Mouse (Mus musculus): ENCODE results near the gene Ap1ar.

Gene Ap1ar

DNA sequence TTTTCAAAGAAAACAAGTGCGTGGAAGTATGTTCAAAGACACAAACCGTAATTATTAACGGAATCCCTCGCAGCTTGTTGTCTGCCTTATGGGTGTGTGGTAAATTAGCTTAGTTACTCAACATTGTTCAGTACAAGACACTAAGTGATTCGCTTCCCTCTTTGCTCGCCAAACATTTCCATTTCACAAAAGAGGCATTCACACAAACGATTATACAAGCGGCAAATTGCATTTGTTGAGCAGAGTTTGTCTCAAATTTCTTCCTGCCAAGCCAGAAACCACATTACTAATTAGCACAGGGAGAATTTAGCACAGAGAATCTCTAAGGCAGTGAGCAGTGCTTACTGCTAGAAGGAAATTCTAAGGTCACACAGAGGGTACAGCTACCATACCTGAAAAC is 4.6 kb upstream of the Ap1ar start:
- no peak for DNase-seq (ENCODE audit: low read depth, low spot score)

DNA sequence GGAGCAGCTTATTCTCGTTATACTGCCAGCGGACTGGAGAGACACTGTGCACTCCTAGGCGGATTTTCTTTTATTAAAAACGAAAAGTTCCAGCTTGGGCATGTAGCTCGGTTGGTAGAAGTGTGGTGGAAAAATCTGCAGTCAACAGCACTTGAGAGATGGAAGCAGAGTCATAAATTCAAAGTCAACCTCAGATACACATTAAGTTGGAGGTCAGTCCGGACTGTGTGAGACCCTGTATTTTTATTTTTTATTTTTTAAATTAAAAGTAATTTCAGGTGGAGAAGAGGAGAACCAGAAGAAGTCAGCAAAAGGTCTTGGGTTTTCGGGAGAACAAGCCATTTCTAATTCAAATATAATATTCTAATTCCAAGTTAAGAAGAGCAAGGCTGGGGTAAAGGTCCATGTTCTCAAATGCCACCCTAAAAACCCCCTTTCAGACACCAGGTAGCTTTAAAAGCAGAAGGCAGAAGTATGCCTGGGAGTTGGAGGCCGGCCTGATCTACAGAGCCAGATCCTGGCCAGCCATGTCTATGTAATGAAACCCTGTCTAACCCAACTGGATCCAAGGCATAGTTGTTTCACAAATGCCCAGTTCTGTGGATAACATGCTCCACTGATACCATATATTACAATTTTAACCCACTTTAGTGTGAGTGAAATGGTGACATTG is 785 bp upstream of the Ap1ar start:
- no peak for DNase-seq (ENCODE audit: low read depth, low spot score)

DNA sequence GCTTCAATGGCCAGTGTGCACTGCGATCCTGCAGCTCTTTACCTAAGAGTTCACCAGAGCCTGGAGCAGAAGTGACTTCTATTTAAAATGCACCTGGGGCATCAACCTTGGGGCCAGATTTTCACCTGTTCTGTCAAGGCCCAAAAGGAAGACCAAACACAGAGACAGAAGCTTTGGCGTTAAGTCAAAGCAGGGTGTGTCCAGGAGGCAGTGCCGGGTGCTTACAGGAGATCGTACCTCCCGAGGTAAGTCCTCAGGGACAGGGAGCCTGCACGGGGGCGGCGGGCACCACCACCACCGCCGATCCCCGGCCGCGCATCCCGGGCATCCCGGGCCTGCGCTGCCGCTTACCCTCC is 547 bp downstream of the Ap1ar start:
- DNase-seq (ENCODE audit: low read depth, low spot score): no peak

DNA sequence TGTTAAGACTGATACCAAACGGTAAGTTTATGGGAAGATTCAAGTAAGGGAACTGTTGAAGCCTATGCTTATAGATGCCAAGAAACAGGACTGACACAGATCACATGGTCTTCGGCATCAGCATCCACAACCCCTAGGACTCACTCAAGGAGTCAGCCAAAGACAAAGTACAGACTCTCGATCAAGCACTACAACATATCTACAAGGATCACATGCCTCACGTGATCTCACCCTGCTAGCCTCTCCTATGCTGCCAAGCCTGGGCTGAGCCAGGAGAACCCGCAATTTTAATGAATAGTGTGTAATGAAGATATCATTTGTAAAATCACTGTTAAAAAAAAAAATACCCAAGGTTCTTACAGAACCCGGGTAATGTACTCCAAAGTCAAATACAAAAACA is 1.7 kb downstream of the Ap1ar start:
- no peak for DNase-seq (ENCODE audit: low read depth, low spot score)

DNA sequence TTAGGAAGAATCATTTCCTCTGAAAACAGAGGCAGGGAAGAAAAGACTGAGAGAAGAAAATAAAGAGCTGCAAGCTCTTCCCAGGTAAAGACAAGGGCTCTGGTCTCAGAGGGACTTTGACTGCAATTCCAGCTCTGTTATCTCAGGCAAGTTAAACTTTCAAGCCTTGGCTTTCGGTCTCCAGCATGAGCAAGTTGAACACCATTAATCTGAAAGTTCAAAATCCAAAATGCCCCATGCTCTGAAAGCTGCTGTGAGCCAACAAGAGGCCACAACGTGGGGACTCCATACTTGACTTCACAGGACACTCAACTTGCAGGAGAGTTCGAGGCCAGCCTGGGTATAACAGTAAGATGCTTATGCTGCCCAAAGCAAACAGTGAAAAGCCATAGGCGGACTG is 3.3 kb downstream of the Ap1ar start:
- no peak for DNase-seq (ENCODE audit: low read depth, low spot score)

DNA sequence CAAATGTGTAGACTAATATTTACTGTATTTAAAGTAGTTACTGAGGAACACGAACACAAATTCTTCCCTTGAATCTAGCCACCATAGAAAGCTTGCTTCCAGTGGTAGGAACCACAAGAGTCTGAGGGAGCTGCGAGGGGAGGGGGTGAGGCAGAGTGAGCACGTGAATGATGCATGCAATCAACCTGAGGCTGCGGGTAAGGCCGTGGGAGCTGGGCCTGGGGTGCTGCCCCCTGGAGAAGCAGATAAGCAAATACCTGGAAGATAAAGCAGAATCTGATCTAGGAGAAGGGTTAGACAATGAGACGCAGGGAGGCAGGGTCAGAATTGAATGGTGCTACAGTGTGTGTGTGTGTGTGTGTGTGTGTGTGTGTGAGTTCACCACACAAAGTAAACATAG is 6.2 kb downstream of the Ap1ar start:
- DNase-seq (ENCODE audit: low read depth, low spot score): no peak

DNA sequence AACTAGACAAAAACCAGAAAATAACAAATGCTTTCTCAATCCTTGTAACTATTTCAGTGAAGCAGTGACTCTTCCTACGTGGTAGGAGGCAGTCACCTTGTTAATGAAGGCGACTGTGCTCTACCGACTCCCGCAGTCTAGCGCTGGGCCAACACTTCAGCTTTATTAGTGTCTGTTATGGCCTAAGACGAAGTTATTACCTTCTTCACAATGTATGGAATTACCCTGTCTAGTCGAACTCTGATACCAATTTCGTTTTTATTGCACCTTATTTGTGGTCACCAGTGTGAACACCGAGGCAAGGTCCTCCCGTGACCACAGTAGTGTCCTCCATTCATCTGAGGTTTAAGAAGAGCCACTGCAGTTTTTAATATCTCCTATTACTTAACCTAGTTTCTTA is 7.1 kb downstream of the Ap1ar start:
- DNase-seq (ENCODE audit: low read depth, low spot score): no peak

DNA sequence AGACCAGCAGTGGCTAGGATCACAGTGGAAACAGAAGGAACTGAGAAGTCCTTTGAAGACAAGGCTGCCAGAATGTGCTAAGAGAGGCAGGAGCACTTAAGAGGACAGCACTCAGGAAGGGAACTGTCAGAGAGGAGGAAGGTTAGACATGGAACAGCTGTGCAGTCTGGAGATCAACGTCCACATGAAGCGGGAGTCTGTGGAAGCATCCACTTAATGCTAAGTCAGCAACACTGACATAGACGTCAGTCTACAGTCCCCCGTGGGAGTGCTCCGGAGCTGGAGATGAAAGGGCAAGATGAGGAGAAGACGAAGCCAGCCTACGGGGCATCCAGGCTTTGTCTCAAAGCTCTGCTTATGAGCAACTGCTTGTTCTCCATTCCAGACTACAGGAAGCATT is 10.2 kb downstream of the Ap1ar start:
- DNase-seq (ENCODE audit: low read depth, low spot score): no peak

DNA sequence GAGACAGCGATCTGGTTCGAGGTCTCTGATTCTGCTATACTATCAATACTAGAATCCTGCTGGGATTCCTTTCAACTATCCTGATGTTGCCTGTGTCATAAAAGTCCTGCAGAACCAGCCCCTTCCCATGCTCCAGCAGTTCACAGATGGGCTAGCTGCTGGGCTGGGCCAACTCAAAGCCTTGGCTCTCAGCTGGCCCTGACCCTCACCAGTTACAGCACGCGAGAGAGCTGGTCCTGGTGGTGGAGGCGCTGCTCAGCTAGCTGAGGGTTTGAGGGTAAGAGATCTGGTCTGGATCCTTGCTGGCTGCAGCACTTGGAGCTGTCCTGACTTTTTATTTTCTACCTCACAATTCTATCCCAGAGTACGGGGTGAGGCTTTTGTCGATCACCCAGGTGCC is 10.8 kb downstream of the Ap1ar start:
- no peak for DNase-seq (ENCODE audit: low read depth, low spot score)

DNA sequence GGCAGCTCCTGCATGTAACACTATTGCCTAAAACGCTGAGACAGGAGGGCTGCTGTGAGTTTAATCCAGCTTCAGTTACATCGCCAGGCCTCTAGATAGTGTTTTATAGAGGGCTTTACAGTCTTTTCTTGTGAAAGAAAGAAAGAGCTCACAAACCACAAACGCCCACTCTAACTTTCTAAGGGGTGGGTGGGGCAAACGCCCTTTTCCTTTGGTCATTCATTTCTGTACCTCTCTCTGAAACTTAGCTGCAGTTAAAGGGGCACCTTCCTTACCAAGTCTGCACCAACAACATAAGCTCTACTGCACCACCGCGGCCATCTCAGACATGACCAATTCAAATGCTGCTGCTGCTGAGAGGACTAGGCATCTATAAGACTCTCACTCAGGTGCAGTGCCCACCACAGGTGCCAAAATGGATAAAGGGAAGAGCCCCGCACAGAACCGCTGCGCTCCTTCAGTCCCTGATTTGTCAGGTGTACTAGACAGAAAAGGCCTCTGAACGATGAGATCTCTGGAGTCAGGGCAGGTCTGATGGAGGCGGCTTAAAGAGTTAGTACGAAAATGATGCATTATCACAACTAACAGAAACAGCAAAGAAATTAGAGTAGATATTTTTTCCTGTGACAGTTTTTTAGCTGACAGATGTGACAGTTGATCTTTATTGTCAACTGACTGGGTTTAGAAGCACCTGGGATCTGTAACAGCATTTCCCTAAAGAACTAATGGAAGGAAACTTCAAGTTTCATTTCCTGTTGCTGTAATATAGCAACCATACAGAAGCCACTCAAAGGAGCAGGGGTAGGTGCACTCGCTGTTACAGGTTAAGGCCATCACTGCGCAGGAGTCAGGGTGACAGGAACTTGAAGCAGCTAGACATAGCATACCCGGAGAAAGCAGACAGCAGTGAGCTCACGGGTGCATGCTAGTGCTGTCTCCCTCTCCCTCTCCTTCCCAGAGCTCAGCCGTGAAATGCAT is 13.1 kb downstream of the Ap1ar start:
- no peak for DNase-seq (ENCODE audit: low read depth, low spot score)

DNA sequence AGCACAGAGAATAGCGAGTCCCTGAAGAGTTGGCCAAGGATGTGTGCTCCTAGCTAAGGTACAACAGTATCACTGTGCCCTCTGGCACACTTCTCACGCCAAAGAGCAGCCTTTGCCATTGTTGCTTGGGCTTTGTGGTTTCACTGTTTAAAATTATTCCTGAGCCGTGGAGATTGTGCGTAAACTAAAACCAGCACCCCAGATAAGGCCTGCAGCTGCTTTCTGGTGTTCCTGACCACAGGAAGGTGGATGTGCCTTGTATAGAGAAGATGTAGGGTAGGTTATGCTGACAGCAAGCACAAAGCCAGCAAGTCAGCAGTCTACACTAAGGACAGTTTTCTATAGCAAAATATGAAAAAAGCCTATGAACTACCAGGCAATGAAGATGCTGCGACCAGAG is 16.1 kb downstream of the Ap1ar start:
- no peak for DNase-seq (ENCODE audit: low read depth, low spot score)

DNA sequence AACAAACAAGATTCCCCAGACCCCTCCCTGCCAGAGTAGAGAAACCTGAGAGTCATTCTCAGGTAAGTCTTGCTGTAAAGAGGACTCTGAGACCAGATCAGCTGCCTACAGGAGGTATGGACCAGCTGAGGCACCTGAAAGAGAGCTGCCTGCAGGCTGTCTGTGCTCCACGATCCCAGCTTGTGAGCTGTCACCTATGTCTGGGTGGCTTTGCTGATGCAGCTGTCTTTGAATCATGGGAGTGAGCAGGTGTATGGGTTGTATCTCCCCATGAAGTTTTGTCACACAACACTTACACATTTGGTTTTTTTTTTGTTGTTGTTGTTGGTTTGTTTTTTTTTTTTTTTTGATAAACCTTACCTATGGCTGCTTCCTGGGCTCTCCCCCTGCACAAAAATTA is 16.9 kb downstream of the Ap1ar start:
- no peak for DNase-seq (ENCODE audit: low read depth, low spot score)

DNA sequence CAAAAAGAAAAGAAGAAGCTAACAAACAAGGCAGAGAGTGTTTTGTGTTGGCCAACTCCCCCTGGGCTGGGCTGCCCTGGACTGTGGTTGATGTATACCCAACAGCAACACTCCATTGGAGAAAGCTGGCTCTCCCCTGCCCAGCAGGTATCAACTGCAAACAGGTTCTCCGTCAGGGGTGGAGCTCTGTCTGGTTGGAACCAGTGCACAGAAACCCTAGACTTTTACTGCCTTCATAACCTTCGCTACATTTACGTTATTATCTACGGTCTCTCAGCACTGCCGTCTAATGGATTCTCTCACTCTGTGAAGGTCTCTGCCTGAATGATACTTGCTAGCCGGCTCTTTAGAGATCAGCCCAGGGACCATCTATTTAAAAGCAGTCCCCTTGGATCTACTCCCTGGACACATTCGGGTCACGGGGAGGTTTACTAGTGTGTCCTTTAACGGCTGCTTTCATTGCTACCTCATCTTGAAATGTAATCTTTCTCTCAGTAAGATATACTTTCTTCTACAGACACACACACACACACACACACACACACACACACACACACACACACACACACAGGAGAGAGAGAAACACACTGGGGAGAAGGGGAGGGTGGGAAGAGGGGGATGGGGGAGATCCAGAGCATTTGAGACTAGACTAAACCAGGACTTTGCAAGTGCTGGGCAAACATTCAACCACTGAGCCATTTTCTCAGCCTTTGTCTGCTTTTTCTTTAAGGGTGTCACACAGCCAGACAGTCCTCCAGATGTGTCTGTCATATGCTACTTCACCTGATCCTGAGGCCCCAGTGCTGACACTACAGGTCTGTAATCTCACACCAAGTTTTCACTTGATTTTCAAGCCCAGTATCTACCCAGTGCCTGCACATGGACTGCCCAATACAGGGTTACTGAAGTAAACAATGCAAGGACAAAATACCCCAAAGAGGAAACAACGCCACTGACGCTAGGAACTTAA is 18.3 kb downstream of the Ap1ar start:
- peak; percentile 52 for DNase-seq (ENCODE audit: low read depth, low spot score)

DNA sequence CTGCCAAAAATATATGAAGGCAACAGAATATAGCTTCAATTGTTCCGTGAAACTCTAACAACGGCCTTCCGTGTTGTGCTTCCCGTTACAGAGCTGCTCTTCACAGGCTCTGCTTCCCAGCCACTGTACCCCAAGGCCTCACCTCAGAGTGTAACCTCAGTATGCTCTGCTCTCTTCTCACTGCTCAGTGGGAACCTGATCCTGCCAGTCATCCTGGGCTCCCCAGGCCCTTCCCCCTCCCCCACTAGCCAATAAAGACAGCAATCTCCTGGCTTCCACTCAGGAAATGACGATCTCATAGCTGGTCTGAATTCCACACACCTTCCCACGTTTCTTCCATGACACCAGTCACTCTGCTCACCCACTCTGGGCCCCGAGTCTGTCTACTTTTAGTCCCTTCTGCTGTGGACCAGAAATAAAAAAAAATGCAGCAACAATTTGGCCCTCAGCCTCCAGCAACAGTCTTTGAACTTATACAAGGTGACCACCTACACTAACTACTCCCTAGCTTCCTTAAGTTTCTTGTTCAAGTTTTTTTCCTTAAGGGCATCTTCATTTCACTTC is 20.1 kb downstream of the Ap1ar start:
- DNase-seq (ENCODE audit: low read depth, low spot score): peak; percentile 52

DNA sequence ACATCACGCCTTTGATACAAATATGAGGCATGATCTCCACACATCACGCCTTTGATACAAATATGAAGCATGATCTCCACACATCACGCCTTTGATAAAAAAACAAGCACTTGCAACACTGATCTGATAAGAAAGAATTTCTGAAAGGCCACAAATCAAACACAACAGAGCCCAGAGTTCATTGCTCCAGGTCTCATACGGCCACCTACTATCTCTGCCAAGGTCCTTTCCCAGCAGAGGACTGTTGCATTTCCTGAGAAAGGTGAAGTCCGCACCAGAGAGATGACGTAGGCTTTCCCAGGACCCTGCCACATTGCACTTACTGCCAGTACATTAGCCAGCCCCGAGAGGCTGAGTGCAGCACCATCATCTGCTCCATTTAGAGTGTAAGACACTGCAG is 28.2 kb downstream of the Ap1ar start:
- DNase-seq (ENCODE audit: low read depth, low spot score): no peak

DNA sequence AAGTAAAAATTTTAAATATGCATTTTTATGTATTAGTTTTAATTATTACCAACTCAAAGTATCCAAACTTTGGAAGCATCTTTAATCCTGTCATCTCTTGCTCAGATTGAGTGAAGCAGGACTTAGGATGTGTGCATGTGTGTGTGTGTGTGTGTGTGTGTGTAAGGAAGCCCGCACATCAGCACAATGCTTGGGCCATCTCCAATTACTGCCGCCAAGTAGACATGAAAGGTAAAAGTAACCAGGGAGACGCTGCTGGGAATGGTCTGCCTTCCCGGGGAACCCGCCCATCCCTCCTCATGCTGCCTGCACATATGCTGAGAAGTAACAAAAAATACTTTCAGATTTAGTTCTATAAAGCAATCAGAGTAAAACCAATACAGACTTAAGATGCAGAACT is 29.5 kb downstream of the Ap1ar start:
- DNase-seq (ENCODE audit: low read depth, low spot score): no peak

DNA sequence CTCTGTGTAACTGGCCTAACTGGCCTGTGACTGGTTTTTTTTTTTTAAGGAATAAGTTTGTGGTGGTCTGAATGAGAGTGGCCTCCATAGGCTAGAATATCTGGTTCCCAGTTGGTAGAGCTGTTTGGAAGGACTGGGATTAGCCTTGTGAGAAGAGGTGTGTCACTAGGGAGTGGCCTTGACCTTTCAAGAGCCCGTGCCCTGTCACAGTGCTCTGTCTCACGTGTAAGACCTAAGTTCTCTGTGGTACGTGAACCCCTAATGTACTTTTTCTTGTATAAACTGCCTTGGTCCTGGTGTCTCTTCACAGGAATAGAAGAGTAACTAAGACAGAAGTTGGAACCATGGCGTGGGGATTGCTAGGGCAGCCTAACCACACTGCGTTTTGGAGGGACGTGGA is 31.3 kb downstream of the Ap1ar start:
- no peak for DNase-seq (ENCODE audit: low read depth, low spot score)

DNA sequence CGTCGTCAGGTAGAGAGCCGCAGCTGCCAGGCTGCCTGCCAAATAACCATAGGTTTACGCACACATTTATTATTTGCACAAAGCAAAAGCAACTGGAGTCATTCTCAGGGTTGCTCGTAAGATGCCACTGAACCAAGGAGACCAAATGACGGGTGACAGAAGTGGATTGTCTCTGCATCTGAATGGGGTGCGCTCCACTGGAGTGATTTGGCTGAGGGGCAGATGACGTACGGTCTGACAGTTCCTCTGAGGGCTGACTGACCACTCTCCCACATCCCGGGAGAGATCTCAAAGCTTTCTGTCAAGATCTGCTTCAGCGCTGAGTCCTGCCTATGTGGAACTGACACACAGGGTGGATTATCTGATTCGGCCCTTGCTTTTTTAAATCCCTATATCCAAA is 32.3 kb downstream of the Ap1ar start:
- DNase-seq (ENCODE audit: low read depth, low spot score): no peak

DNA sequence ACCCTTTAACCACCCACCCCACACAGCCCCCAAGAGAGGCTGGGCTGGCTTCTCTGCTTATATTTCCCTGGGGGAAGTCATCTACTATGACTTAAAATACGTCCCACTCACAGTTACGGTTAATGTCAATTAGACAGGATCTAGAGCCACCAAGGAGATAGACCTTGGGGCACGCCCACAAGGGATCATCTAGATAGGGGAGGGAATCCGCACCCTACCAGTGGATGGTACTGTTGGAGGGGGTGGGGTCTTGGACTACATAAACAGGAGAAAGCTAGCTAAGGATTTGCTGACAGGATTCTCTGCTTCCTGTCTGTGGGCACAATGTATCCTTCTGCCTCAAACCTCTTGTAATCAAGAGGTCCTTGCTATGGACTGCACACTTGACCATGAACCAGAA is 32.9 kb downstream of the Ap1ar start:
- no peak for DNase-seq (ENCODE audit: low read depth, low spot score)

DNA sequence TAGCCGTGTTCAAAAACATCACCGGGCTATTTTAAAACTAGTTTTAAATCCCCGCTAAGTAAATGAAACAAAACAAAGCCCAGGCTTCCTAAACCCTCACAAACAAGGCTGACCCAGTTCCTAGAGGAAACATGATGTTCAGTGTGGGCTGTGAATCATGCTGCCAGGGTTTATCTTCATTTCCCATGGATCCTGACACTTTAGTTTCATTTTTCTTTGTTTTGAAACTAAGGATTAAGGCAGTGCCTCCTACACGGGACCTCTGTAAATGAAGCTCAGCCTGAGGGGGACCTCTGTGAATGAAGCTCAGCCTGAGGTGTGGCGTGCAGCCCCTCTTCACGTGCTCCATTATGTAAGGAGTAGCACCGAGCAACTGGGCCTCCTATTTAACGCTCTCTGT is 34.5 kb downstream of the Ap1ar start:
- DNase-seq (ENCODE audit: low read depth, low spot score): no peak

DNA sequence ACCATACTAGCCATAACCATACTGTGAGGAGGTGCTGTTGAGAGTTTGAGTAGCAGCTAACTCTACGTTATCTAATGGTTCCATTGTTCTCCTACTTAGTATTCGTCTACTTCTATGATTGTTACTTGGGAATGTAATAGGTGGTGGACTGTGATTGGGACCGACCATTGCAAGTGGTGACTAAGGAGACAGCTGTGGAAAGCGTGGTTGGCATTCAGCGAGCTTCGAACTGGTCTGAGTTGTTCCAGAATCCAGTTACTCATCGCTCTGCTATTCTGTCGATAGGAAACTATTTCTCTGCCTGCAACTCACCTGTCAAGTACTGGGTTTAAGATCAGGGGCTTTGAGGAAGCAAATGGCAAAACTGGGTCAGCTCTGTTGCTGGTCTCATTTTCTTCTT is 36.2 kb downstream of the Ap1ar start:
- DNase-seq (ENCODE audit: low read depth, low spot score): no peak

DNA sequence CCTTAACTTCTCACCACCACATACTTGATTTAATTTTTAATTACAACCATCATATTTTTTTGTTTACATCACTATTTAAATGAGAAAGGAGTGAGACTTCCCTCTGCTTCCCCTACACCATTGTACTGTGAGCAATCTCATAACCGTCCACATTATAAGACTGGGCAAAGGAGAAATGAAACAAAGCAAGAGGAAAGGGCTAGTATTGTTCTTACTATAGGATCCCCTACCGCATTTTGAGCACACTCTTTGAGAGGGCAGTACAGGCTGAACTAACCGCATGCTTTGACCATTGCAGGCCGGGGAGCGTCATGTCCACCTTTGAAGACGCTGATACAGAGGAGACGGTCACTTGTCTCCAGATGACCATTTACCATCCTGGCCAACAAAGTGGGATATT is 41.1 kb downstream of the Ap1ar start:
- no peak for DNase-seq (ENCODE audit: low read depth, low spot score)

Measured in skeletal muscle tissue, adult 2 months (tissue).